Mouse (Mus musculus) heart, postnatal 14 days (tissue): Measurements from ENCODE around the gene Rhoa. TPM values are rescaled to one million over a fixed set of nuclear protein-coding genes. Genes with fewer than 3 reads are reported as not detected.

Experiments used
- DNase-seq, 2 experiments: peaks; one replicate each; pipeline ENCODE4 v3.0.0; 2021 to 2022
- intact Hi-C: fragments of 180-260 bp; cut with DNase I; formaldehyde crosslinking; loops from one replicate; pipeline ENCODE4 v1.15.1; 2025
- total RNA-seq, 2 experiments: library from RNA; stranded (reverse); gene quantifications; 2 replicates each; pipeline ENCODE4 v1.2.3; 2021

Gene Rhoa
- total RNA-seq, 2 experiments from 2014 or later: 250 to 262 TPM

DNA sequence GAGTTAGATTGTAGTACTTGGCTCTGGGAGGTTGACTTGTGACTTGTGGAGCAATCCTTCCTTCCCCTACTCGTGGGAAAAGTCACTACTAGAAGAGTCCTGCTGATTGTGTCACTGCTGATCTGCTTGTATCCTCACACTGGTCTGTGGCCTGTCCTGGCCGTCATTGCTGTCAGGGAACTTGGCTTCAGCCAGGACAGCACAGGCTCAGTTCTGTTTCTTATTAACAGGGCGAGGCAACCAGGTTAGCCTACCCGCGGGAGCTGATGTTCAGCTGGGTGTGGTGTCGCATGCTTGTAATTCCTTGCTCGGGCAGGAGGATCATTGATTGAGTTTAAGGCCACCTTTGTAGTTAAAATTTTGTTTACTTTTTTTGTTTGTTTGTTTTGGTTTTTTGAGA is 79.1 kb downstream of the Rhoa start:
- no peak for DNase-seq
- intact Hi-C loops: no loop called here

GRCm38 (mm10) chr9:108386816-108387215 is 80.9 kb downstream of the Rhoa start:
- DNase-seq: no peak
- intact Hi-C loops: no loop called here

Other genes with a start within 250 kb of the Rhoa start
- under 1 TPM in 1 of 2 experiments, not detected in 1; 0.38 TPM for gene Mst1, start 225.7 kb upstream of the Rhoa start, total RNA-seq
- gene Rnf123, start 222.8 kb upstream of the Rhoa start, total RNA-seq: 10 to 100 TPM; 85.3 to 92.6 TPM
- gene Apeh, start 211.5 kb upstream of the Rhoa start, total RNA-seq: 10 to 100 TPM; 36.4 to 41.8 TPM
- gene Bsn, start 115.7 kb upstream of the Rhoa start, total RNA-seq: under 1 TPM; 0.05 to 0.07 TPM
- gene Dag1, start 42.2 kb upstream of the Rhoa start, total RNA-seq: 100 to 1,000 TPM; 362 to 379 TPM
- gene Nicn1, start 15.7 kb upstream of the Rhoa start, total RNA-seq: 10 to 100 TPM; 18.4 to 19.8 TPM
- 1 to 10 TPM; 5.4 to 7.0 TPM for gene Amt, start 9.3 kb upstream of the Rhoa start, total RNA-seq
- 10 to 100 TPM; 25.4 to 25.5 TPM for gene Tcta, start within 50 bp of the Rhoa start, total RNA-seq
- 100 to 1,000 TPM; 156 to 161 TPM for gene Gpx1, start 32.8 kb downstream of the Rhoa start, total RNA-seq
- gene Usp4, start 41.7 kb downstream of the Rhoa start, total RNA-seq: 10 to 100 TPM; 76.5 to 83.6 TPM
- gene 1700102P08Rik, start 86.7 kb downstream of the Rhoa start, total RNA-seq: under 1 TPM; 0.67 to 0.90 TPM
- gene Ccdc36, start 122.4 kb downstream of the Rhoa start, total RNA-seq: not detected
- not detected for gene BC048562, start 130.4 kb downstream of the Rhoa start, total RNA-seq
- gene Ccdc71, start 154.4 kb downstream of the Rhoa start, total RNA-seq: 10 to 100 TPM; 23.6 to 29.4 TPM
- gene Klhdc8b, start 155.5 kb downstream of the Rhoa start, total RNA-seq: 10 to 100 TPM; 15.0 to 15.2 TPM
- 100 to 1,000 TPM; 355 to 379 TPM for gene Lamb2, start 173.6 kb downstream of the Rhoa start, total RNA-seq
- 100 to 1,000 TPM; 101 to 108 TPM for gene Usp19, start 184.5 kb downstream of the Rhoa start, total RNA-seq
- gene Qars, start 201.6 kb downstream of the Rhoa start, total RNA-seq: 10 to 100 TPM; 75.9 to 81.0 TPM
- gene Qrich1, start 210.7 kb downstream of the Rhoa start, total RNA-seq: 10 to 100 TPM; 68.4 to 70.1 TPM